Mouse (Mus musculus): ENCODE data around the gene Ly6g. TPM values are rescaled to one million over a fixed set of nuclear protein-coding genes. Genes with fewer than 3 reads are reported as not detected.
"Not testable (repeated sequence)": the region's sequence is repeated elsewhere in the genome, so short reads cannot be mapped to it uniquely, and the experiment has no call there.

Gene Ly6g
- not detected in 2 replicates for polyA plus RNA-seq (2015; fragmentation: Nextera tagmentation; extraction: Ambion mirVana)

DNA sequence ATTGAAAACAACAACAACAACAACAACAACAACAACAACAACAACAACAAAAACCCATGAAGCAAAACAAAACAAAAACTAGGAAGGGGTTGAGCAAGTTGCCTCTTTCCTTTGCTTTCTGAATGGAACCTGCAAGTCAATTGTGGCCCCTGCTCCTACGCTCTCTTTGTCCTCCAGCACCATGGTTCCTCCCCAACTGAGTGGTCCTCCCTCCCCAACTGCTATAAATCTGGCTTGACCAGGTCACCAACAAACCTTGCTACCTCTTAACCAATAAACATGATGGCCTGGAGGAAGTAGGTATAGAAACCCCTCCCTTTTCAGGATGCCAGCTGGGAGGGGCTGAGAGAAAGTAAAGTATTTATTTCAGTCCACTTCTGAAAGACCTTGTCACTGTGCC lies at the start of gene Ly6g:
Ly6g (plus strand) TSS at position 301 of the 400 bp plus-strand sequence.
- H3K4me1 ChIP-seq (replicated peaks), result no peaks in the 10 kb centered on the region
- no peak within 1 kb of the TSS for H3K9ac ChIP-seq
- H3K4me3 ChIP-seq (replicated peaks), result no peak within 1 kb of the TSS
- no peaks in the 10 kb centered on the region for H3K36me3 ChIP-seq
- no peak within 1 kb of the TSS for H3K27ac ChIP-seq
- no peak for ATAC-seq
- no peaks in the 10 kb centered on the region for H3K27me3 ChIP-seq (replicated peaks)
- no peaks in the 10 kb centered on the region; the same call in 1 of the 2 replicates for H3K9me3 ChIP-seq
- H3K4me2 ChIP-seq (replicated peaks), result no peak within 1 kb of the TSS
- 93% methylated on average over 1 of the region's 1 CpGs for WGBS

DNA sequence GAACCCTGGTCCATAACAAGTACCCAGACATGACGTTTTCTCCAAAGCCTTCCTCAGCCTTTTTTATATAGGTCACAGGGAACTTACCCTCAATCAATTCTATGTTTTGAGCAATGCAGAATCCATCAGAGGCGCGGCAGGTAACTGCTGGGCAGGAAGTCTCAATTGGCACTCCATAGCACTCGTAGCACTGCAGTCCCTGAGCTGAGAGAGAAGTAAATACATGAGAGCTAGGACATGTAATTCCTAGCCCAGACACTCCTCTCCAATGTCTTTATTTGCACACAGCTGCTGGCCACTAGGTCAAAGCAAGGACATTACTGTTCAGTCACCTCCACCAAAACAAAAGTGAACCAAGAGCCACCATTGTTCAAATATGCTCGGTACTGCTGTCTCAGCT lies 44.6 kb upstream of the Ly6g start:
- not testable (repeated sequence) for H3K4me1 ChIP-seq (replicated peaks); H3K9me3 ChIP-seq; H3K9ac ChIP-seq; H3K27me3 ChIP-seq (replicated peaks); H3K27ac ChIP-seq; ATAC-seq; H3K4me3 ChIP-seq (replicated peaks); H3K36me3 ChIP-seq; H3K4me2 ChIP-seq (replicated peaks)
- WGBS, result 59% methylated on average over 2 of the region's 5 CpGs

DNA sequence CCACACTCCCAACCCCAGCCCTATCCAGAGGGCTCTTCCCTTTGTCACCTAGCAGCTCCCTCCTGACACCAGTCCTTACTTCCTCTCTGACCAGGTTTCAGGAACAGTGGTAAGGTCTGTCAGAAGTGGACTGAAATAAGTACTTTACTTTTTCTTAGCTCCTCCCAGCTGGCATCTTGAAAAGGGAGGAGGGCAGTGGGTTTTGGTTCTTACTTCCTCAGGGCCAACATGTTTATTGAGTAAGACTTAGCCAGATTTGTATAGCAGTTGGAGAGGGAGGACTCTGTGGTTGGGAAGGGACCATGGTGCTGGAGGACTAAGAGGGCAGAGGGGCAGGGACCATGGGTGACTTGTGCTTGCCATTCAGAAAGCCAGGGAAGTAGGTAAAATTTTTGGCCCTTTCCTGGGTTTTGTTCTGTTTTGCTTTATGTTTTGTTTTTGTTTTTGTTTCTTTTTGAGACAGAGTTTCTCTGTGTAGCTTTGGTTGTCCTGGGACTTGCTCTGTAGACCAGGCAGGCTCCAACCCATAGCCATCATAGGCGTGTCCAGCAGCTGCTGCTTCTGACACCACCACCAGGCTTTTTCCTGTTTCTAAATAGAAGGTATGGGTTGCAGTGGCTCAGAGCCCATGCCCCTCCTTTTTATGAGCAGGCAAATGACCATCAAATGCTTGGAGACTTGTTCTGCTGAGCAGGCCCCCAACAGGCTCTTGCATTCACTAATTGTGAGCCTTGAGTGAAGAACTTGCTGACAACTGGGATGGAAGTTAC lies 43.0 kb upstream of the Ly6g start, which contains the start of gene Ly6c2:
Ly6c2 (minus strand) TSS at position 110 of the 770 bp plus-strand sequence.
- H3K4me3 ChIP-seq (replicated peaks); H3K27ac ChIP-seq; H3K9me3 ChIP-seq; H3K36me3 ChIP-seq; H3K9ac ChIP-seq; ATAC-seq; H3K4me1 ChIP-seq (replicated peaks); H3K4me2 ChIP-seq (replicated peaks); H3K27me3 ChIP-seq (replicated peaks): not testable (repeated sequence)
- 78% methylated on average over 1 of the region's 1 CpGs for WGBS

DNA sequence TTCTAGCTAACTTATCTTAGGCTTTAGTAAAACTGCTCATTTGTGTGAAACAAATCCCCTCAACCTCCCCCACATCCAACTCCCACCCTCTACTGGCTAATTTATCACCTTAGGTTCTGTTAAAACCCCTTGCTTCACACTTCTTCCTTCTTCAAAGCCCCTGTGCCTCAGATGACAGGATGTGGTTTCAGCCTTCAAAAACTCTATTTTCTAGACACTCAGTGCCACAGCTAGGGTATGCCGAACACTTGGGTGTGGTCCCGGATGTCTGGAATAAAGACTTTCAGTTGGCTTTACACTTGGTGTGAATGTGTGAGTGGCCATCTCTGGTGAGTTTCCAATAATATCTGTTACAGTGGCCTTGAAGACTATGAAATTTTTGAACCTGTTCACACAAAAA lies 38.5 kb upstream of the Ly6g start:
- Histone ChIP-seq H3K4me1 (replicated peaks) (no peaks in the 10 kb centered on the region), H3K36me3 (no peaks in the 10 kb centered on the region), H3K9ac (no peak overlapping the region), H3K4me3 (replicated peaks) (no peak overlapping the region), H3K27me3 (replicated peaks) (no peaks in the 10 kb centered on the region), H3K27ac (no peak overlapping the region), H3K9me3 (no peaks in the 10 kb centered on the region), H3K4me2 (replicated peaks) (no peak overlapping the region)
- ATAC-seq, result no peak
- 96% methylated on average over 2 of the region's 2 CpGs for WGBS

DNA sequence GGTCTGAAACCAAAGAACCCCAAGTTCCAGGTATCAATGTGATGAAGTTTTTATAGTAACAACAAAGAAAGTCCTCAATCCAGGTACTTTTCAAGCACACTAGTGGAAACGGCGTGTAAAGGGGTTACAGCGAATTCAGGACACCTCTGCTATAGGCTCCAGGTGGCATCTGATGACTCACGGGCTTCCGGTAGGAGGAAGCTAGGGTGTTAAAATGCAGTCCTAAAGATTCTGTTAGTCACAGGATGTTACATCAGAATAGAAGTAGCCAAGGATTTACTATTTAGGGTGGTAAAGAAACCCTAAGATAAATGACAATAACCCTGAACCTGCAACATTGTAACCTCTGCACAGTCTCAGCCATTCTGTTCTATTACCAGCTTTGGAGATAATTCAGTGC lies 37.6 kb upstream of the Ly6g start:
- not testable (repeated sequence) for H3K36me3 ChIP-seq; H3K9ac ChIP-seq; H3K4me1 ChIP-seq (replicated peaks); H3K27me3 ChIP-seq (replicated peaks); H3K9me3 ChIP-seq; ATAC-seq; H3K4me3 ChIP-seq (replicated peaks); H3K27ac ChIP-seq; H3K4me2 ChIP-seq (replicated peaks)
- whole genome bisulfite sequencing, result 87% methylated on average over 5 of the region's 5 CpGs

DNA sequence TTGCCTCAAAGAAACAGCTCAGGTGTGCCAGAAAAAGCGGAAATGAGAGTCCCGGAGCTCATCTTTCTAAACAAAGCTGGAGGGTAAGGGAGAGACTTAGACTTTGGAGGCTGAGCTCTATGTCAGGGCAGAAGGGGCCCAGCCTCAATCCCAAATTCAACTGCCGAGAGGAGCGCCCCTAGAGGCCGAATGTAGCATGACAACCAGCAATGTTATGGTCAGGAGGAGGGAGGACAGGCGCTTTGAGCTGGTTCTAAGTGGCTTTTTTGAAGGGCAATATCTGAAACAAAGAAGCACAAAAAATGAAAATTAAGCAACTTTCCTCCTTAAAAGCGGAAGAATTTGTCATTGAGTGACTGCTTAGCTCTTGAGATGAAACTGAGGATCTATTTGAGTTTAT lies 36.3 kb upstream of the Ly6g start:
- H3K4me1 ChIP-seq (replicated peaks); H3K27ac ChIP-seq; H3K27me3 ChIP-seq (replicated peaks); H3K4me2 ChIP-seq (replicated peaks); ATAC-seq; H3K9ac ChIP-seq; H3K4me3 ChIP-seq (replicated peaks); H3K9me3 ChIP-seq; H3K36me3 ChIP-seq: not testable (repeated sequence)
- WGBS, result 24% methylated on average over 6 of the region's 7 CpGs

DNA sequence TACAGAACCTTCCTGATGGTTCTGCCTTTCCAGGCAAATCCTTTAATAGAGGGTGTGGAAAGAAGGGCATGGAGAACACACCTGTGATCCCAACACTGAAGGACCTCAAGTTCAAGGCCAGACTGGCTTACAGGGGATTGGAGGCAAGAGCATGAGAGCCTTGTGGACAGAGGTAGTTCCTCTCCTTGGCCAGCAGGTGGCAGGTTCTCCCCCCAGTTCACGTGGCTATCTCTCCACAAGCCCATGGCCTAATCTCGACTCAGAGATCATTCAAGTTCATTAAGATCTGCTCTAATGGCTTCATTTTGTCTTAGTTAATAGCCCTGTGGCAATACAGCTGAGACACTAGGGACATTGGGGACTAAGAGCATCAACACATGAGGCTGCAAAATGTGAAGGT lies 35.0 kb upstream of the Ly6g start:
- no peak overlapping the region for H3K27ac ChIP-seq
- H3K4me2 ChIP-seq (replicated peaks), result no peak overlapping the region
- no peak overlapping the region for H3K4me3 ChIP-seq (replicated peaks)
- H3K4me1 ChIP-seq (replicated peaks), result no peaks in the 10 kb centered on the region
- no peaks in the 10 kb centered on the region for H3K9me3 ChIP-seq
- H3K36me3 ChIP-seq, result no peaks in the 10 kb centered on the region
- WGBS, result 20% methylated on average over 2 of the region's 2 CpGs
- no peaks in the 10 kb centered on the region for H3K27me3 ChIP-seq (replicated peaks)
- no peak overlapping the region for H3K9ac ChIP-seq
- no peak for ATAC-seq

DNA sequence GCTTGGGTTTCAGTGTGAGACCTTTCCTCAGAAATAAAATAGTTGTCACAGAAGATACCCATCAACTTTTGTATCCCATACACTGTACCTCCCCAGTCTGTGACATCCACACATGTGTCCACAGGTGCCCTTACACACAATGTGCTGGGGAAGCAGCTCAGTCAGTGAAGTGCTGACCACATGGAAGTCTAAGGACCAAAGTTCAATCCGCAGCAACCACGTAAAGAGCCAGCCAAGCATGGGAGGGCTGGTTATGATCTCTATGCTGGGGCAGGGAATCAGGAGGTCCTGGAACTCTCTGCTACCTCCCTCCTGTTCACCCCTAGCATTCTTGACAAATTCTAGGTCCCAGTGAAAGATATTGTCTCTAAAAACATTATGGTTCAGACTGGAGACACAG lies 22.7 kb upstream of the Ly6g start:
- not testable (repeated sequence) for H3K4me2 ChIP-seq (replicated peaks); H3K27me3 ChIP-seq (replicated peaks); H3K4me3 ChIP-seq (replicated peaks); H3K36me3 ChIP-seq; ATAC-seq; H3K9ac ChIP-seq; H3K27ac ChIP-seq; H3K4me1 ChIP-seq (replicated peaks); H3K9me3 ChIP-seq
- WGBS, result 75% methylated on average over 2 of the region's 2 CpGs

DNA sequence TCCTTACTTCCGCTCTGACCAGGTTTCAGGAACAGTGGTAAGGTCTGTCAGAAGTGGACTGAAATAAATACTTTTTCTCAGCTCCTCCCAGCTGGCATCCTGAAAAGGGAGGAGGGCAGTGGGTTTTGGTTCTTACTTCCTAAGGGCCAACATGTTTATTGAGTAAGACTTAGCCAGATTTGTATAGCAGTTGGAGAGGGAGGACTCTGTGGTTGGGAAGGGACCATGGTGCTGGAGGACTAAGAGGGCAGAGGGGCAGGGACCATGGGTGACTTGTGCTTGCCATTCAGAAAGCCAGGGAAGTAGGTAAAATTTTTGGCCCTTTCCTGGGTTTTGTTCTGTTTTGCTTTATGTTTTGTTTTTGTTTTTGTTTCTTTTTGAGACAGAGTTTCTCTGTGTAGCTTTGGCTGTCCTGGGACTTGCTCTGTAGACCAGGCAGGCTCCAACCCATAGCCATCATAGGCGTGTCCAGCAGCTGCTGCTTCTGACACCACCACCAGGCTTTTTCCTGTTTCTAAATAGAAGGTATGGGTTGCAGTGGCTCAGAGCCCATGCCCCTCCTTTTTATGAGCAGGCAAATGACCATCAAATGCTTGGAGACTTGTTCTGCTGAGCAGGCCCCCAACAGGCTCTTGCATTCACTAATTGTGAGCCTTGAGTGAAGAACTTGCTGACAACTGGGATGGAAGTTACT lies 19.8 kb upstream of the Ly6g start:
- 77% methylated on average over 2 of the region's 2 CpGs for WGBS
- H3K4me1 ChIP-seq (replicated peaks); H3K27ac ChIP-seq; H3K9me3 ChIP-seq; H3K36me3 ChIP-seq; H3K27me3 ChIP-seq (replicated peaks); H3K4me2 ChIP-seq (replicated peaks); ATAC-seq; H3K9ac ChIP-seq; H3K4me3 ChIP-seq (replicated peaks): not testable (repeated sequence)

DNA sequence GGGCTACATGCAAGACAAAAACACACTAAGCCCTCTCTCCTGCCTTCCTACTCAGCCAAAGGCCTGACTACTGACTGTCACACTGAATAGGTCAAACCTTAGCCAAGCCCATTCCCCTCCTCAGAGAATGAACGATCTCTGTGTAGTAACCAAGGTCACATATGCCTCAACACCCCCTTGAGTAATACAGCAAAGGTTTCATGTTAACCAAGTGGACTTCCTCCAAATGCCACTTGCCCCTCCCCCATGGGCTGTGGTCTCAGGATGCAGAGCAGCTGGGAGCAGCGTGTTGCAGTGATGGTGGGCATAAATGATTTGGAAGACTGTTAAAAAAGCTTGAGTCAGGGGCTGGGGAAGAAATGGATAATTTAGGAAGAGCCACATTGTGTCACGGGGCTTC lies 17.3 kb upstream of the Ly6g start:
- not testable (repeated sequence) for H3K27ac ChIP-seq; H3K4me1 ChIP-seq (replicated peaks); H3K36me3 ChIP-seq; H3K4me2 ChIP-seq (replicated peaks); H3K27me3 ChIP-seq (replicated peaks); H3K9me3 ChIP-seq; H3K4me3 ChIP-seq (replicated peaks); ATAC-seq; H3K9ac ChIP-seq
- 57% methylated on average over 3 of the region's 3 CpGs for WGBS

DNA sequence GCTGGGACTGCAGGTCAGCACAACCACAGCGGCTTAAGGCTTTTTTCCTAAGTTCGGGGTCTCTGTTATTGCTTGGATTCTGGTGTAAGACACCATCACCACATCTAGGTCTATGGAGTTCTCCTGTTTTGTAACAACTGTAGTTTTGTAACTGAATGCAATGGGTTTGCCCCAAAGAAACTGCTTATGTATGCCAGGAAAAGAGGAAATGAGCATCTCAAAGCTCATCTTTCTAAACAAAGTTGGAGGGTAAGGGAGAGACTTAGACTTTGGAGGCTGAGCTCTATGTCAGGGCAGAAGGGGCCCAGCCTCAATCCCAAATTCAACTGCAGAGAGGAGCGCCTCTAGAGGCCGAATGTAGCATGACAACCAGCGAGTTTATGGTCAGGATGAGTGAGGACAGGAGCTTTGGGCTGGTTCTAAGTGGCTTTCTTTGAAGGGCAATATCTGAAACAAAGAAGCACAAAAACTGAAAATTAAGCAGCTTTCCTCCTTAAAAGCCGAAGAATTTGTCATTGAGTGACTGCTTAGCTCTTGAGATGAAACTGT lies 13.2 kb upstream of the Ly6g start:
- H3K27ac ChIP-seq; H3K4me1 ChIP-seq (replicated peaks); ATAC-seq; H3K4me3 ChIP-seq (replicated peaks); H3K4me2 ChIP-seq (replicated peaks); H3K9me3 ChIP-seq; H3K27me3 ChIP-seq (replicated peaks); H3K9ac ChIP-seq; H3K36me3 ChIP-seq: not testable (repeated sequence)
- 48% methylated on average over 6 of the region's 6 CpGs for WGBS

DNA sequence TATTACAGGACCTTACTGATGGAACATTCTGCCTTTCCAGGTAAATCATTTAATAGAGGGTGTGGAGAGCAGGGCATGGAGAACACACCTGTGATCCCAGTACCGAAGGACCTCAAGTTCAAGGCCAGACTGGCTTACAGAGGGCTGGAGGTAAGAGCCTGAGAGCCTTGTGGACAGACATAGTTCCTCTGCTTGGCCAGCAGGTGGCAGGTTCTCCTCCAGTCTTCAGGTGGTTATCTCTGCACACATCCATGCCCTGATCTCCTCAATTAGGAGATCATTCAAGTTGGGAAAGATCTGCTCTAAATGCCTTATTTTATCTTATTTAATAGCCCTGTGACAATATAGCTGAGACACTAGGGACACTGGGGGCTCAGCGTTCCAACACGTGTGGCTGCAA lies 11.3 kb upstream of the Ly6g start:
- H3K9ac ChIP-seq, result no peak overlapping the region
- no peaks in the 10 kb centered on the region for H3K27me3 ChIP-seq (replicated peaks)
- H3K27ac ChIP-seq, result no peak overlapping the region
- H3K4me2 ChIP-seq (replicated peaks), result no peak overlapping the region
- H3K4me1 ChIP-seq (replicated peaks), result no peaks in the 10 kb centered on the region
- WGBS, result 62% methylated on average over 3 of the region's 3 CpGs
- no peak overlapping the region for H3K4me3 ChIP-seq (replicated peaks)
- no peaks in the 10 kb centered on the region for H3K36me3 ChIP-seq
- H3K9me3 ChIP-seq, result no peaks in the 10 kb centered on the region
- ATAC-seq, result no peak

DNA sequence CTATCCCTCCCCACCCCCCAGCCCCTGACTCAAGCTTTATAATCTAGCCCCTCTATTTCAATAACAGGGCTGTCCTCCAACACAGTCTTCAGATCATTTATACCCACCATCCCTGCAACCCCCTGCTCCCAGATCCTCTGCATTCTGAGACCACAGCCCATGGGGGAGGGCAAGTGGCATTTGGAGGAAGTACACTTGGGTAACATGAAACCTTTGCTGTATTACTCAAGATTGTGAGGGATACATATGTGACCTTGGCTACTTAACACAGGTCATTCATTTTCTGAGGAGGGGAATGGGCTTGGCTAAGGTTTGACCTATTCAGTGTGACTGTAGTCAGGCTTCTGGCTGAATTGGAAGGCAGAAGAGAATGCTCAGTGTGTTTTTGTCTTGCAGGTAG lies 2.0 kb upstream of the Ly6g start:
- Histone ChIP-seq H3K36me3 (no peaks in the 10 kb centered on the region), H3K27me3 (replicated peaks) (no peaks in the 10 kb centered on the region), H3K9me3 (no peaks in the 10 kb centered on the region), H3K9ac (no peak overlapping the region), H3K4me3 (replicated peaks) (no peak overlapping the region), H3K27ac (no peak overlapping the region), H3K4me2 (replicated peaks) (no peak overlapping the region), H3K4me1 (replicated peaks) (no peaks in the 10 kb centered on the region)
- no peak for ATAC-seq

Measured in intestine, embryonic 15.5 days (tissue).